Mouse (Mus musculus): ENCODE measurements around the gene Mthfd1l.
"Not testable (repeated sequence)": the region's sequence is repeated elsewhere in the genome, so short reads cannot be mapped to it uniquely, and the experiment has no call there.

The Mthfd1l gene

DNA sequence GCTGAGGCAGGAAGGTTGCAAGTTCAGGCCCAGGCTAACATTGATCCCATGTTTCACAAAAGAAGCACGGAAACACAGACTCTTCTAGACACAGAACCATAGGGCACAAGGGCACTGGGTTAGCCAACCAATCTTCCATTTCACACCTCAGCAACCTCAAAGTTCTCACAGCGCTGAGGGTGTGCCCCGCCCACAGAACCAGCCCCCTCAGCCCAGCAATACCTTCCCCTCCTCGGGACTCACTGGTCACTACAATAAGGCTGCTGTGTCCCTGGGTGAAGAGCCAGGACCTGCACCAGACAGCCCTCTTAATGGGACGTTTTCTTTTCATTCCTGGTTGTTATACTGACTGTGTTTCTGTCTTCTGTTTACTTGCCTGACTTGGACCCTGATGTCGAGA is 181.1 kb downstream of the Mthfd1l start:
- no peak for ATAC-seq (ENCODE audit: low TSS enrichment)

DNA sequence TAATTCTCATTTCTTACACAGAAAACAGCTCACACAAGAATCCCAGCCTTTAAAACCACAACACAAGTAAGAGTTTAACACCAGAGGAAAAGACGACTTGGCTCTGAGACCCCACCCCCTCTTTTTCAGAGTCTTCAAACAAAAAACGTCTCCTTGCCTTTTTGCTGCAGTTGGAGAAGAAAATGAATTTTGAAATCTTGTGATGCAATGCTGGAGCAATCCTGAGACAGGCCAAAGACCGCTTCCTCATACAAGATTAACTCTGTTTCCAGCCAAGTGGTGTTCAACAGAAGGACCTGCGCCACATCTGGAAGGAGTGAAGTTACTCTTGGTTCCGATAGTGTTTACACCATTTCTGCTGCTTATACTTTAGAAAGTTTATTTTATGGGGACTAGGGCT is 182.6 kb downstream of the Mthfd1l start:
- ATAC-seq (ENCODE audit: low TSS enrichment) = no peak

GRCm38 (mm10) chr10:4158533-4158932 is 185.6 kb downstream of the Mthfd1l start:
- ATAC-seq (ENCODE audit: low TSS enrichment) = no peak

DNA sequence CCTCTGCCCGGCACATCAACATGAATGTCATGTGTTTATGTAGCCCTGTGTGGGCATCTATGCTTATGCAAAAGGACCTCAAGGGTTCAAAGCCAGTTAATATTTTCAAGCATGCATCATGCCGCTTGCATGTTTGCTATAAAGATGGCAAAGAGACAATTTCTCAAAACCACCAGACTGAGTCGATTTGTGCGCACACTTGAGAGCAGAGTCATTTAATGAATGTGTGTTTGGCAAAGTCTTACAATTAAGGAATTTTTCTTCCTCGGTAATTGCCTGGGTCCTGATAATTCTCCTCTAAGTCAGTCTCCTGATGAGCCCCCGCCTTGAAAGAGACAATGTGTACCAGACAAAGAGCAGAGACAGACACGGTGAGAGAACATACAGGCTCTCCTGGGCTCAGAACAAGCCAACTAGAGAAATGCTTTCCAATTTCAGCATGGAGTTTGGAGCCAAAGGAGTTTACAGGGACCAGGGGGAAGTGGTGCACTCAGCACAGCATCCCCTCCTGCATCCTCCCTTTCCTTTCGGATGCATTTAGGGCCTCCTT is 186.7 kb downstream of the Mthfd1l start:
- no peak for ATAC-seq (ENCODE audit: low TSS enrichment)

GRCm38 (mm10) chr10:4160242-4160785 is 187.4 kb downstream of the Mthfd1l start:
- no peak for ATAC-seq (ENCODE audit: low TSS enrichment)

DNA sequence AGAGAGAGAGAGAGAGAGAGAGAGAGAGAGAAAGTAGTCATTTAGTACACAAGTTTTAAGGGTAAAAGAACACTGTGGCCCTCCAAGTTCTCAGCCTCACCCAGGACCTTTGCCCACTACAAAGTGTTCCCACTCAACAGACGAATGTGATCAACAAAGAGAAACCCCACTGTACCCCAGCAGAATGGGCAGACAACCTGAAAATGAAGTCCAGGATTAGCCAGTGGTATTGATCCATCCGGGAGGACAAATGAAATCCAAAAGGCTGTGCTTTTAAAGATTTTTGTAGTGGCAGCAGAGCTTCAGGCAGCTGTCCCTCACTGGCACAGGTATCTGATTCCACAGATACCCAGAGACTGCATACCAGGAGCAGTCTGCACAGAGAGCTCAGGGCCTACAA is 189.1 kb downstream of the Mthfd1l start:
- no peak for ATAC-seq (ENCODE audit: low TSS enrichment)

DNA sequence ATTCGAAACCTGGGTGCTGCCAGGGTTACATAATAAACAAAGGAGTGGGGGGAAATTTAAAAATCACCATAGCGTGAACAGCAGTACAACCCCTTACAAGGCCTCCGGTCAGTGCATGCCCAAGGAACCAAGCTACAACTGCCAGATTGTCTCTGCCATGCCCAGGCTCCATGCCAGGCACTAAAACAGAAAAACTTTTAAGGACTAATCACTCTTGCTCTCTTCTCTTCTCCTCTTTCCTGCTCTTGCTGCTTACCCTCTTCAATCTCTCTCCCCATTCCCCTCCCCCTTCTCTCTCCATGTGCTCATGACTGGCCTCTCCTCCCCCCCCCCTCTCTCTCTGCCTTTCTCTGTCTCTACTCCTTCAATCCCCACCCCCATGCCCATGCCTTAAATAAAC is 190.1 kb downstream of the Mthfd1l start:
- ATAC-seq (ENCODE audit: low TSS enrichment) = no peak

GRCm38 (mm10) chr10:4164681-4165080 is 191.8 kb downstream of the Mthfd1l start:
- no peak for ATAC-seq (ENCODE audit: low TSS enrichment)

- no peak for ATAC-seq (ENCODE audit: low TSS enrichment)
Observed at GRCm38 (mm10) chr10:4168222-4168798, 195.4 kb downstream of the Mthfd1l start.

- no peak for ATAC-seq (ENCODE audit: low TSS enrichment)
Observed at GRCm38 (mm10) chr10:4174229-4174628, 201.3 kb downstream of the Mthfd1l start.

DNA sequence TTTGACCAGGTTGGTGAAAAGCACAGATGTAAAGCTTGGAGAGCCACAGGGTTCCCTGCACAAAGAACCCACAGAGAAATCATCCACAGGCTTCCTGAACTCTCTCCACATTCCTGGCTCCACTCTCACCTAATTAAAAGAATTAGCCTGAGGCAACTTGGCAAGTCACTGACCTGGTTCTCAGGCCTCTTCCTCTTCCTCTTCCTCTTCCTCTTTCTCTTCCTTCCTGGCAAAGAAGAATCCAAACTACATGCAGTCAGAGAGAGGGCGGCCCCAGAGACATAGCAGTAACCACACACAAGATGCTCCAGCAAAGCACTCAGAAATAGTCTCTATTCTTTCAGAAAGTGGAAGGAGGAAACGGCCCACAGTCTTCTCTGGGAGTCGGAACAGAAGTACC is 201.8 kb downstream of the Mthfd1l start:
- ATAC-seq (ENCODE audit: low TSS enrichment) = no peak

DNA sequence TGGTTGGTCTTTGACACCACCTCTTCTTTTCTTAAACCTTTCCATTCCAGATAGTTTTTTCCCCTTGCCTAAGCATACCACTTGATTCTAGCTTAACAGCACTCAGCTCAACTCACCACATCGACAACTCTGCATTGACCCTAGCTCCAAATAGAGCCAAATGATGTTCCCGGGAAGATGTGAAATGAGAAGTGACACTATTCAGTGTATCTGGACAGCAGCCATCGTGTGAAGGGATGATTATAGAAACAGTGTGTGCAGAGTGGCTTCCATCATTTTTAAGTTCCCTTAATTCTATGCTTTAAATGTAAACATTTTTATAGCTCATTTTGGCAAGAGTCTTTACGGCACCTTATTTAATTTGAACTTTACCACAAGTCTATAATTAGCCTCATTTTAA is 204.4 kb downstream of the Mthfd1l start:
- ATAC-seq (ENCODE audit: low TSS enrichment) = no peak

GRCm38 (mm10) chr10:4179049-4179790 is 206.3 kb downstream of the Mthfd1l start:
- ATAC-seq (ENCODE audit: low TSS enrichment) = no peak

- no peak for ATAC-seq (ENCODE audit: low TSS enrichment)
Observed at GRCm38 (mm10) chr10:4181953-4182352, 209.0 kb downstream of the Mthfd1l start.

- ATAC-seq (ENCODE audit: low TSS enrichment) = no peak
Observed at GRCm38 (mm10) chr10:4182406-4182805, 209.5 kb downstream of the Mthfd1l start.

GRCm38 (mm10) chr10:4188614-4189402 is 215.9 kb downstream of the Mthfd1l start:
- no peak for ATAC-seq (ENCODE audit: low TSS enrichment)

GRCm38 (mm10) chr10:4189422-4189821 is 216.5 kb downstream of the Mthfd1l start:
- ATAC-seq (ENCODE audit: low TSS enrichment) = no peak

DNA sequence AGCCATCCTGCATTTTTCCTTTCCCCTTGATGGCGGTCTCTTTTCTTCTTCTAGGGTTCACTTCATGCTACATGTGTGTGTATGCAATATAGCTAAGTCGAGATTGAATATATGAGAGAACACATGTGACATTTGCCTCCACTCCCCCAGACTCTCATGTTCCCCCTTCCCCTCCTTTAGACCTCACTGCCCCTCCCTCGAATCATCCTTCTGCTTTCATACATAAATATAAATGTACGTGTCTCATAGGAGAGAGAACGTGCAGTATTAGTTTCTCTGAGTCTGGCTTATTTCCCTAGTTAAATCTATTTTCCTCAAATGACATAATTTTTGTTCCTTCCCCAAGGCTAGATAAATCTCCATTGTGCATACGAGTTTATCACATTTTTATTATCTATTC is 226.1 kb downstream of the Mthfd1l start:
- ATAC-seq (ENCODE audit: low TSS enrichment) = no peak

- ATAC-seq (ENCODE audit: low TSS enrichment) = no peak
Observed at GRCm38 (mm10) chr10:4199926-4200325, 227.0 kb downstream of the Mthfd1l start.

DNA sequence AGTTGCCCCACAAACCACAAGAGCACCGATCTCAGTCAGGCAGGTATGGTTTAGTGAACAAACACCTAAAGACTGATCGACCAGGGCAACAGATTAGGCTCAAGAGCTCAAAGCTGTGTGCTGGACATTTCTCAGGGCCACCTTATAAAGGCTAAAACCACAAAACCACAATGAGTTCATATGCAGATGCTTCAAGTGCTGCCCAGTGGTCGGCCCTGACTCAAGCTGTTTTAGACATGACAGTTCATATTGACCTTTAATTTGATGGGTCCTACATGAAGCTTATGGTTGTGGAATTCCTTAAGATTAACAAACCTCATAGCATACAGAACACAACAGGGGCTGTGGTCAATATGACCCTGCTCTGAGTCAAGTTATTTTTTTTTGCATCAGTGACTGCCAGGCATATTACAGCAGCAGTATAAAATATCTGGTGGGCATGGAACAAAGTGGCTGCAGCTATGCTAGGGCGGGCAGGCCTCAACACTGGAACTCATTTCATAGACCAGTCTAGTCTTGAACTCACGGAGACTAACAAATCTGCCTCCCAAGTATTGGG is 227.7 kb downstream of the Mthfd1l start:
- no peak for ATAC-seq (ENCODE audit: low TSS enrichment)

- ATAC-seq (ENCODE audit: low TSS enrichment) = no peak
Observed at GRCm38 (mm10) chr10:4201141-4201540, 228.2 kb downstream of the Mthfd1l start.

GRCm38 (mm10) chr10:4203651-4204050 is 230.7 kb downstream of the Mthfd1l start:
- ATAC-seq (ENCODE audit: low TSS enrichment) = not testable (repeated sequence)

Measured in frontal cortex, adult (tissue).